Mouse (Mus musculus): ENCODE data around the gene Spsb1.

DNA sequence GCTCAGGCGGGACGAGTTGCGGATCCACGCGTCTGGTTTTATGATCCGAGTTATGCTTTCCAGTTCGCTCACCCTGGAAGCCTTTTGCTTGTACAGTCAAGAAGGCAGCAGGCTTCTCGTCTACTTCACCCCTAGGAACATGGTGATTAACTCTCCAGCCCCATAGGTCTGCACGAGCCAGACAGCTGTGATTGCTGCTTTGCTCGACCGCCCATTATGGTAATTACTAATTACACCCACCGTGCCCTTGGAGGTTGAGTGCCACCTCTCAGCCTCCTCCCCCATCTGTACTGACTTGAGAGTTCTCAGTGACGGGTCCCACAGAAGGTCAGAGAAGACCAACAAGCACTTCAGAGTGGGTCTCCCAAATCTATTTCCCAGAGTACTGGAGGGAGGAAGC, 5.2 kb downstream of the Spsb1 start:
- TF ChIP-seq CTCF (IDR thresholded peaks at IDR 0.05; ENCODE audit: insufficient read depth, low read depth, low read length) (no peak), POLR2A (IDR thresholded peaks at IDR 0.05; ENCODE audit: insufficient read depth, low read depth, low read length) (no peak)
